Mouse (Mus musculus) C2C12 (cell line): ENCODE results near the gene Rasl10a.

Experiments
- MAX ChIP-seq: IDR thresholded peaks from one replicate; pipeline ENCODE4 v1.6.1; 2011; ENCODE audit warnings: mild to moderate bottlenecking, control low read depth
- MYOG ChIP-seq: IDR thresholded peaks from one replicate; pipeline ENCODE4 v1.6.1; 2011; ENCODE audit not compliant: control insufficient read depth, insufficient read length; ENCODE audit errors: extremely low read depth

GRCm38 (mm10) chr11:5095877-5096276 lies 37.9 kb downstream of the Rasl10a start:
- no peak for TF ChIP-seq MAX
- TF ChIP-seq MYOG = no peak
